Mouse (Mus musculus) lung, adult 2 months (tissue): Measurements from ENCODE around the gene Rdh9.

Experiments
- CTCF ChIP-seq: fragments of 200-500 bp; IDR thresholded peaks from 2 replicates; pipeline ENCODE4 v1.5.1; 2011; ENCODE audit warnings: mild to moderate bottlenecking, low read length, control low read depth; ENCODE audit not compliant: insufficient read depth
- POLR2A ChIP-seq: fragments of 200-500 bp; IDR thresholded peaks from 2 replicates; pipeline ENCODE4 v1.6.1; 2011; ENCODE audit warnings: low read depth, mild to moderate bottlenecking, control low read depth, low read length, borderline replicate concordance; ENCODE audit errors: extremely low read depth

DNA sequence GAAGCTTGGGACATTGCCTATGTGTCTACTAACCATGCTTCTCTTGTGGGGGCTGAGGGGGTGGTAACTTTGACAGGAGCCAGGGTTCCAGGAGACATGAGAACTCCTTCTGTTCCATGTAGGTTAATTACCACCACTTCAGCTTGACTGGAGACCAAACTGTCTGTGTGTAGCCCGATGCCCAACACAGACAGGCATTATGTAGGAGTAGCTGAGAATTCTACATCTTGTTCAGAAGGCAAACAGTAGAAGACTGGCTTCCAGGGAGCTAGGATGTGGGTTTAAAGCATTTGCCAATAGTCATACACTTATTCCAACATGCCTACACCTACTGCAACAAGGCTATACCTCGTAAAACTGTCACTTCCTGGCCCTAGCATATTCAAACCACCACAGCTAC, 62.4 kb downstream of the Rdh9 start:
- TF ChIP-seq POLR2A = no peak
- no peak for TF ChIP-seq CTCF
